Mouse (Mus musculus): Measurements from ENCODE around the gene Pkp1.

GRCm38 (mm10) chr1:135863786-135864335 lies 55.1 kb downstream of the Pkp1 start:
- no peak for TF ChIP-seq POLR2A (IDR thresholded peaks at IDR 0.05; ENCODE audit: borderline replicate concordance, control insufficient read depth, low read depth, low read length)
- no peak for TF ChIP-seq CTCF (IDR thresholded peaks at IDR 0.05; ENCODE audit: control insufficient read depth, insufficient read depth, low read length)
